Mouse (Mus musculus) heart, postnatal 14 days (tissue): ENCODE measurements around the gene Per3. TPM values are rescaled to one million over a fixed set of nuclear protein-coding genes. Genes with fewer than 3 reads are reported as not detected.
A peak's percentile ranks its signal among the peaks of the same experiment; 100 is the strongest.

Experiments
- DNase-seq, 2 experiments: peaks; one replicate each; pipeline ENCODE4 v3.0.0; 2021 to 2022
- intact Hi-C: fragments of 180-260 bp; cut with DNase I; formaldehyde crosslinking; loops from one replicate; pipeline ENCODE4 v1.15.1; 2025
- long read RNA-seq, 2 experiments: library from polyadenylated mRNA; stranded (forward); transcript quantifications; one replicate each; pipeline ENCODE4 v2.0.0; 2021
- total RNA-seq, 2 experiments: library from RNA; stranded (reverse); gene quantifications; 2 replicates each; pipeline ENCODE4 v1.2.3; 2021

Per3 gene
- total RNA-seq: 10 to 100 TPM; 11.8 to 16.3 TPM
- long read RNA-seq, experiment 1, partial matches to known transcripts: 2 of 2 reads
- long read RNA-seq, experiment 1, other reads (novel, unspliced or antisense): 0 of 2 reads
- long read RNA-seq, experiment 2, partial matches to known transcripts: 3 of 3 reads
- long read RNA-seq, experiment 2, other reads (novel, unspliced or antisense): 0 of 3 reads

DNA sequence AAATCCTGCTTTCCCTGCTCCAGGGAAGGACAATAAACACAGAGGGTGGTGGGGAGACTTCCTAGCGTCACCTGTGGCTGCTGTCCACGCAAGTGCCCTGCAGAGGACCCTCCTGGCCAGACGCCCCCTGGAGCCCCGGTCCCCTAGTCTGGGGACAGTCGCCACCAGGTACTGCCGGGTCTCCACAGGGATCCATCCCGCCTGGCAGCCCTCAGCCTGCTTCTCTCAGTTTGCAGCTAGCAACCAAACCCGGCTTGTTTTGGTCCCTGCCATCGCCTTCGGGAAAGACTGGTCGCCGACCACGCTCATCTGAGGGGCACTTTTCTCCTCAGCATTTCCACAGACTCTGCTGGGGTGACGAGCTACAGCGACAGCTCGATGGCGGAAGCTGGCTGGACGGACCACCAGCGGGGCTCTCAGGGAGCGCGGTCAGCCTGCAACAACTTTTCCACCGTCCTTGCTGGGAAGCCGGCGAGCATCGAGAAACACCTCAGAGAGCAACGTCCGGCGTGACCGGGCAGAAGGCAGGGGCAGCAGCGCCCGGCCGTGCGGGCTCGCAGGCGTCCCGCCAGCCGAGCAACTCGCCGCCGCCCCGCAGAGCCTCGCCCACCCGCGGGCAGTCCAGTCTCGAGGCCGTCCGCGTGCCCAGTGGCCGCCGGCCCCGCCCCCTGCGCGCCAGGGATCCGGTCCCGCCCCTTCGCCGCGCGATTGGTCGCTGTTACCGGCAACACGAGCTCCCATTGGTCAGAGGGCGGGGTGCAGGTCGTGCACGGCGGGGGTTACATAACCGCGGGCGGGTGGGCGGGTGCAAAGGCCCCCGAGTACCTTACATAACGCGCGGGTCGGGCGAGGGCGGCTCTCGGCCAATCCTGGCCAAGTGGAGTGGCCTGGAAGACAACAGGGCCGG is at the start of gene Per3:
Gene Per3 (minus strand): TSS at position 629 of the 907 bp plus-strand sequence.
- intact Hi-C loops: no loop called here
- DNase-seq: peak; percentile 99

DNA sequence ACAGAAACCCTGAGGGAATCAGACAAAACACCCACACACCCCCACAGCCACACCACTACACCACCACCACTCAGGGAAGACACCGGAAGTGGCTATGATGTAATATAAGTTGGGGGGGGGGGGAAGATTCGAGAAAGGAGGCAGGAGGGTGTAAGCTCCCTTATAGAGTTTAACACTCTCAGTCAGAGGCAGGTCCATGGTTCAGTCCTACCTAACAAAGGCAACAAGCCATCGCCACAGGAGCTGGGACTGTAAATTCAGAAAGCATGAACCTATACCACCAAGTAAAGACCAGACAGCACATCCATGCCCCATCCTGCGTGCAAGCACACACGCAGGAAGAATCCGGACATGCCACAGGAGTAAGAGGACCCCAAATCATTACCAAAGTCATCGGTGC is 44.8 kb upstream of the Per3 start, which contains the start of gene Gm13090:
Gene Gm13090 (plus strand): TSS at position 301 of the 400 bp plus-strand sequence.
- DNase-seq: no peak
- intact Hi-C loops: no loop called here

DNA sequence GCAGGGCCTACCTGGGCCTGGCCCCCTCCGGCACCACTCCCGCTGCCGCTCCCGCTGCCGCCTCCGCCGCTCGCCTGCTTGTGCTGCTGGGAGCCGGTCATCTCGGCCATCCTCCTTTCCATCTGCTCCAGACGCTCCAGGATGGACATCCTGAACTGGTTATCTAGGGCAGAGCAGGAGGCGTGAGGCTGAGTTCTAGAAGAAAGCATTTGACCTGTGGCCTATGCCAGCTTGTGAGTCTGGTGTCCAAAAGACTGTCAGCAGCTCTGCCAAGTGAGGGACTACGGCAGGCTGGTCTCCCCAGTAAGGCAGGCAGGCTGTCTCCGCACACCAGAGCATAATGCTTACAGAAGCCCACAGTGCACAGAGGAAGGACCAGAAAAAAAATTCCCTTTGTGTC is 44.4 kb upstream of the Per3 start:
- DNase-seq: peak in 1 of 2 experiments; percentile 36
- intact Hi-C loops: no loop called here

DNA sequence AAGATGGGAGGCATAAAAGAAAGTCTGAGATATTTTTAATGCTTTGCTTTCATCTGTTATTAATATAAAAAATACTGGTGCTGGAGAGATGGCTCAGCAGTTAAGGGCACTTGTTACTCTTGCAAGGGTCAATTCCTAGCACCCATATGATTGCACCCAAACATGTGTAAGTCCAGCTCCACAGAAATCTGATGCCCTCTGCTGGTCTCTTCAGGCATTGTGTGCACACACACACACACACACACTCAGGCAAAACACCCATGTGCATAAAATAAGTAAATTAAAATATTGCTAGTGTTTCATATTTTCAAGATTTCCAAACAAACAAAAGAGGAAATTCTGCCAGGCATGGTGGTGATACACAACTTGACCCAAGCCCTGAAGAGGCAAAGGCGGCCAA is 42.9 kb upstream of the Per3 start:
- intact Hi-C loops: no loop called here
- DNase-seq: no peak

DNA sequence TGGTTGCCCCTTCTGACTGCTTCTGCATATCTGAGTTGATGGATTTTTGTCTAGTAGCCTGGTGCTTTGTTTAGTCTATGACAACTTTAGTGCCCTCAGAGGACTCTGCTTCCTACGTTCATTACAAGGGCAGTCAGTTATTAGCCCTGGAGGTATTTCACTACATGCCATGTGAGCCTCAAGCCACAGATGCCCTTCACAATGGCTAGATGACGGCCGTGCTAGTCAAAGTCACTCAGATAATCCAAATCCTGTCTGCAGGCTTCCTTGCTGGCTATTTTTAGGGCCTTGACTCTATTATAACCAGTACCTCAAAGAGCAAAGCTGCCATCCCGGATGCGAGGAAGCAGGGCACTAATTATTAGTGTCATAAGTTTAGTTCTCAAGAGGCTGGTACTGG is 38.6 kb upstream of the Per3 start:
- DNase-seq: no peak
- intact Hi-C loops: no loop called here

DNA sequence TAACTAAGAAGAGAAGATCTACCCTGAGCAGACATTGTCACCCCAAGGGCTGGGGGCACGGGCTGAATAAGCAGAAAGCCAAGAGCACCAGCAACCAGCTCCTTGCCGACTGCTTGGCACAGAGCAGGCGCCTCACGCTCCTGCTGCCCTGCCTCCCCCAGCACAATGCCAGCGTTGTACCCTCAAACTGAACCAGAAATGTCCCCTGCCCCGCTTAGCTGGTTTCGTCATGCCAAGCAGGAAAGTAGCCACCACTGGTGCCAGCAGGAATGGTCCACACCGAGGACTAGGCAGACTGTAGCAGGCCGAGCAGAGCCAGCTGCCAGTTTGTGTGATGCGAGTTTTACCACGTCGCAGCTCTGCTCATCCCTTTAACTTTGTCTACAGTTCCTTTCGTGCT is 37.5 kb upstream of the Per3 start:
- DNase-seq: no peak
- intact Hi-C loops: no loop called here

DNA sequence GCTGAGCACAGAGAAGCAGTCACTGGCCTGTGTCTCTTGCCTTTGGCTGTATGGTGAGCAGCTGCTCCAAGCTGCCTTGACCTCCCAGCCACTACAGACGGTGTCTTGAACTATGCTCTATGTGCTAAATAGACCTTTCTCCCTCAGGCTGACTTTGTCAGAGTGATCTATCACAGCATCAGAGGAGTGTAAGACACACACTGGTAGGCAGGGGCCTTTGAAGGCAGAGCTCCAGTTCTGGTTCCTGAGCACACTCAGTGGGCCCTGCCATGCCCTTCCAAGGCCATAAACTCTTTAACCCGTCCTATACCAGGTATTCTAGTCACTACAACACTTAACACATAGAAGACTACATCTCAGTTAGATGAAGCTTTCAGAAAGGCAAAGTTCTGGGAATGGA is 36.9 kb upstream of the Per3 start:
- intact Hi-C loops: no loop called here
- no peak for DNase-seq

DNA sequence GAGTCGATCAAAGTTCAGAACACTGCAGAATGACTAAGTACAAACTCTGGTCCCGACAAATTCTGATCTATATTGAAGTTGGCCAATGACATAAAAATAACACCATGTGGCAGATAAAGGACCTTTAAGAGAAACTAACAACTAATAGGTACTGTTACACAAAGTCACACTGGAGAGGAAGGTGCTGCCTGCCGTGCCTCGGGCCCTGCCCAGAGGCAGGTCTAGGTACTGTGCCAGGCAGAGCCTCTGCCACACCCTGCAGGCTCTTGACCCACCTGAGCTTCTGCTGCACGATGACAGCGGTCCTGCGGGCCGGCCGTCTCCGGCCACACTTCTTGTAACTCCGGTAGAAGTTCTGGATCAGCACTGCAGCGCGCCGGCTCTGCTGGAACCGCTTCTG is 30.4 kb upstream of the Per3 start:
- intact Hi-C loops: loop anchor here (1.0 kb wide), 1 partner anchor 53 kb away; no protein-coding TSS in a partner anchor
- no peak for DNase-seq

DNA sequence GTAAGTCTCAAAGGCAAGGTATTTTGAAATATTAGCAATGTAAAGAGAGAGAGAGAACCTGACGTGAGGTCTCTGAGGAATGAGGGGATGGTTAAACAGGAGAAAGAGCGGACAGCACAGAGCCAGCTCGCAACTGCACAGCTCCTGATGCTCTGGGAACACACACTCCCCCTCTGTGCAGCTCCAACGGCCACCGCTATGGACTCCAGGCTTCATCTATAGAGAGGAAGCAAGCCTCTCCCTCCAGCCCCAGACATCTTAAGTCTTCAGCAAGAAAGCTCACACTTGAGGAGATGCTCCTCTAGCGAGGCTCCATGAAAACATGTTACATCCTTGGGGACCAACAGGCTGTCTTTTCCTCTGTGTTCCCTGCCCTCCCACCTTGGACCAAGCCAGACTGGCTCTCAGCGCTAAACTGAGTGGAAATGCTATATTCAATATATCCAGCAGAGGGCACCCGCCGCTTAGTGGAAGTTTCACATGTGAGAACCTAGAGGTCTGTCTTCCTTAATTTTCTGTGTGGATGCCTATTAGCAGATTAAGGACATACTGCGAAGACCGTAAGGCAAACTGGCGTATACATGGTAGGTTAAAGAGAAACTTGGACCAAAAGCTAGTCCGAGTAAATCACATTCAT is 28.8 kb upstream of the Per3 start:
- DNase-seq: peak; percentile 75 to 89
- intact Hi-C loops: loop anchor here (1.0 kb wide), 1 partner anchor 68 kb away; no protein-coding TSS in a partner anchor

DNA sequence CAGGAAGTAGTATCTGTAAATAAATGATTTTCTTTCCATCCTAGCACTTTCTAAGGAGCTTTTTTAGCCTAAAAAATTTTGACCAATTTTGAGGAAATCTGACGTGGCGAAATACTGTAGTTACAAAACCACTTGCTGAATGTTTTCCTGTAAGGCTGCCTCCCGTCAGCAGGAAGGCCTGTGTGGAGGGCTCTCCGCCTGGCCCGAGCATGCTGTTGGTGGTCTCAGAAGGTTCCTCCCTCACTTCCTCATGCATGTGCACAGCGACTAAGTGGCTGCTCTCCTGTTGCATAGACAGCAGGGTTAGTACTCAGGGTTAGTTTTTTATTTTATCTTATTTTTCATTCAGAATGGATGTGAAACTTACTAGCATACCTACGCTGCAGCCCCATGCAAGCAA is 26.5 kb upstream of the Per3 start:
- intact Hi-C loops: loop anchor here (2.0 kb wide), 1 partner anchor 104 kb away; no protein-coding TSS in a partner anchor
- no peak for DNase-seq

DNA sequence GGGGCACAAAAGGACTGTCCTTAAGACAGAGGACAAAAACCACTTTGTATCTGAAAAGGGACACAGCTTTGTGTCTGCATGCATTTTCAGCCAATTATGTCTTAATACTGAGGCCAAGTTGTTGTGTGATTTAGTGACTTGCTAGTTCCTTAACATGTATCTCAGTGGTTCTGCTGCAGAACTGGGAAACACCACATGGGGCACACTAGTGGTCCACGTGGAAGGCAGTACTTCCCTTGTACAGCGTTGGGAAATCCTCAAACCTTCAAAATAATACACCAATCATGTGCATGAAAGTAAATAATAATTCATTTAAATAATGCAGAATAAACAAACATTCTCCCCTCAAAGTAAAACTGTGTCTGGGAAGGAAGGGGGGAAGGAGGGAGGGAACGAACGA is 24.3 kb upstream of the Per3 start:
- intact Hi-C loops: no loop called here
- DNase-seq: no peak

DNA sequence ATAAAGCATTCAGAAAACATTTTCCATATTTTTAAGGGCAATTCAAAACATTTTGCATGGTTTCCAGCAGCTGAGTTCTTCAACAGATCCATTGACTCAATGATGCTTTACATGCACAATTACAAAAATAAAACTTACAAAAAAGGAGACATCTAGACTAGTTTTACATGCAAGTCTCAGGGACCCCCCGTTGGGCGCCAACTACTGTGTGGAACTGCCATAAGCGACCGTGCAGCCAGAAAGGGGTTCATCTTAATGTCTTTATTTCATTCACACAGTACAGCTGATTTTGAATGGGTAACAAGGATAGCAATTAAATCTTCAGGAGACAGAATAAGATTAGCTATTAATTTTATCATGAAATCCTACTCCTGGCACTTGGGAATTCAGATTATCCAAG is 15.1 kb upstream of the Per3 start:
- intact Hi-C loops: no loop called here
- no peak for DNase-seq

DNA sequence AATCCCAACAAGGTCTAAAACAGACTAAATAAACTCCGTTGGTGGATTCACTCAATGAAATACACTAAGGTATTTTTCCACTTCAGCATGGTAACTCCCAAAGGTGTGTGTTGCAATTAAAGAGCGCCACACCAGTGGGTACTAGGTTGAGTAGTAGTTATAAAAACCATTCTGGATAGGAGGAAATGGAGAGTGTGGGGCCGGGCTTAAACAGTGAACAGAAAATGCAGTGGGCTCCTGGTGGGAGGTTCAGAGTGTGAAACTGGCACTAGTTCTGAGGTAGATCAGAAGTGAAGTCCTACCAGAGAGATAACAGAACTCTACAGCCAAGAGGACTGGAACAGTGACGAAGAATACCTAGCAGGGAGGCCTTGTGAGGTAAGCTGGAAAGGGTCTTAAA is 14.2 kb upstream of the Per3 start:
- intact Hi-C loops: no loop called here
- DNase-seq: no peak

DNA sequence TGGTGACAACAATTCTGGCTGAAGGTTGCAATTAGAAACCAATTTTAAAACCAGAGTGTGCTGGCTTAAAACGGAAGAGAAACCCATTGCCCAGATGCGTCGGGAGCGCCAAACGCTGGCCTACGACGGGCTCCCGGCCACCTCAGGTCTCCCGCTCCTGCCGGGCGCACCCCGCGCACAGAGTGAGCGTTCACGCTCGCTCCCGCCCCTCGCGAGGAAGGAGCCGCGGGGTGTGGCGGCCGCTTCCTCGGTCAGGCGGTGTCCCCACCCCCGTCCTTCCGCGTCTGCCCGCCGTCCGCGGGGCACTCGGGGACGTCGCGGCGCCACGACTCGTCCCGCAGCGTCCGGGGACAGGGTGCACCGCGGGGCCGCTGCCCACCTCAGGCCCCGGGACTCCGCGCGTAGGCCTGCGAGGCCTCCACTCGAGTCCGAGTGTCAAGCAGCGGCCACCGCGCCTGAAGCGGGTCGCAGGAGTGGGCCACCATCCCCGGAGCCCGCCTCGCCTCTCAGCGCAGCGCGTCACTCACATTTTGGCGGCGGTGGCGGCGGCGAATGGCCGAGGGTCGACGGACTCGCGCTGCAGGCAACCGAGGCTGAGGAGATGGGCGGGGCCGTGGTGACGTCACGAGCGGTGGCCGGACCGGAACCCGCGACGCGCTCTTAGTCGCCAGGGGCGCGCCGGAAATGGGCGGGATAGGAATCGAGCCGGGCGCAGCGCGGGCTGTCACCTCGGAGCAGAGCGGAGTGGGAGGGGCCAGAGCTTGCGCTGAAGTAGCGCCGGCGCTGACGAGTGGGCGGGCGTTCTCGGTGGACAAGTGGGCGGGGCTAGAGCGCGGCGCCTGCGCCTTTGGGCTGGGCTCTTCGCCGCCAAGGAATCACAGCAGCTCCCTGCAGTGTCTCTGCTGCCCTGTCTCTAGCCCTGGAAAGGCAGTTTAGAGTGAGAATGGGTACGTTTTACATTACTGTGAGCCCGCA is 13.2 kb upstream of the Per3 start, which contains the start of gene Vamp3:
Gene Vamp3 (minus strand): TSS at position 617 of the 975 bp plus-strand sequence.
- DNase-seq: peak; percentile 99 to 100
- intact Hi-C loops: no loop called here

DNA sequence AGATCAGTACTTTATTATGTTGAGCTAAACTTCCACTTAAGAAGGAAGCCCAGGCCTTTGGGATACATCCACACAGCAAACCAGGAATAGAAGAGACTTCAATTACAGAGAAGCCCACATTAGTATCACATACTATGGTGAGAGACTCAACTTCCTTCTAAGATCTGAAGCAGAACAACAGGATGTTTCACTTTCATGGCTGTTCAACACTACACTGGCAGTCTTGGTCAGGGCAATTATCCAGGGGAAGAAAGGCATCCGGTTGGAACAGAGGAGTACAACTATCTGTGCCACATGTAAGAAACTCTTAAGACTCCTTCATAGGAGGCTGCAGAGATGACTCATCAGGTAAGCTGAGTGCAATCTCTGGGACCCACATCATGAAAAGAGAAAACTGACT is 6.7 kb upstream of the Per3 start:
- no peak for DNase-seq
- intact Hi-C loops: no loop called here

DNA sequence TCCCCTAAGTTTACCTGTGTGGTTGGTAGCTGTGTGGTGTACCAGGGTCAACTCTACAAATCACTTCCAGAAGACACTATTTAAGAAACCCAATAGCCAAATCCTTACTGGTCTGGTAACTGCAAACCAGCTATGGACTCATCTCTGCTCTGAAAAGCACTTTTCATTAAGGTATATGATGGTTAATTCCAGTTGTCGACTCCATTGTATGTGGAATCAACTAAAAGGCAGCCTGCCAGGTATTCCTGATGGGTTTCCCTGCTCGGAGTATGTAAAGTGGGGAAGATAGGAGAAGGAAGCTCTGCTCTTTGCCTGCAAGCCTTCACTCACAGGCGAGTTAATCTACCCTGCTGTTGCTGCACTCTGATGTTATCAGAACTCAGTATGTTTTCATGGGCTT is 2.1 kb upstream of the Per3 start:
- DNase-seq: no peak
- intact Hi-C loops: no loop called here

DNA sequence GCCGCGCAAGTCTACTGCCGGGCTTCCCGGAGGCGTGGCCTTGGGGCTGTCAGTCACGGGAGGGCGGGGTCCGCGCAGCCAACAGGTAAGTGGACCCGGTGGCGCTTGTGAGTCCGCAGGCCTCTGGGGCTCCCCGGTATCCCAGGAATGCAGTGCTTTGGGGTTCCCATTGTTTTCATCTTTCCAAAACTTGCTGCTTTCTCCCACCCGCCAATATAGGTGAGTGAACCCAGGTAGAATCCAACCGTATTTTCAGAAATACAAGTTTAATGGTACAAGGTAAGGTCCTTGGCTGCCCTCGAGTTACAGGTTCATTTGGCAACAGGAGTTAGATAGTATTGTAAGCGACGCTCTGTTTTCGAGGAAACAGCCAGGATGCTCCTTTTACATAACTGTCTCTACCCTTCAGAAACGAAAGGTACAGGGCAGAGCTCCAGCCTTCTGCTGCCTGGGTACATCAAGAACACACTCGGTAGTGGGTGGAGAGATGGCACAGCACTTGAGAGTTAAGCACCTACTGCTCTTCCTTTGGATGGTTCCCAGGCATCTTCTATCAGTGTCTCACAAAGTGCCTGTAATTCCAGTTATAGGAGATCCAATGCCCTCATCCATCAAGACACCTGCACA is 592 bp upstream of the Per3 start:
- intact Hi-C loops: no loop called here
- no peak for DNase-seq

DNA sequence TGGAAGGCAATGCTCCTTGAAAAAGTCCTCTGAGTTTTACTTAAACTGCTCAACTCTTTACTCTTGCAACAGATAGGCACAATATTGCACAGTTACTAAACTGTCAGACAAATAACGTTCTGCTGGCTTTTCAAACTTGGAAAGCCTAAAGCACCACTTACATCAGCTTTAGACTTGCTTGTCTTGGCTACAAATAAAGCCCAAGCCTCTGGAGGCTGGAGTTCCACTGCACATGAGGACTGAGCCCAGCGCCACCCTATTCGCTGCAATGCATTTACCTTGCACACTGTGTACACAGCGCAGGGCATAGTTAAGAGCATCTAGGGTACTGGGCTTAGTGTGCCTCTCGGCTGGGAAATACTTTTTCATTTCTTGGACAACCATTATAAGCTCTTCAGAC is 1.2 kb downstream of the Per3 start:
- peak; percentile 36 to 37 for DNase-seq
- intact Hi-C loops: no loop called here

DNA sequence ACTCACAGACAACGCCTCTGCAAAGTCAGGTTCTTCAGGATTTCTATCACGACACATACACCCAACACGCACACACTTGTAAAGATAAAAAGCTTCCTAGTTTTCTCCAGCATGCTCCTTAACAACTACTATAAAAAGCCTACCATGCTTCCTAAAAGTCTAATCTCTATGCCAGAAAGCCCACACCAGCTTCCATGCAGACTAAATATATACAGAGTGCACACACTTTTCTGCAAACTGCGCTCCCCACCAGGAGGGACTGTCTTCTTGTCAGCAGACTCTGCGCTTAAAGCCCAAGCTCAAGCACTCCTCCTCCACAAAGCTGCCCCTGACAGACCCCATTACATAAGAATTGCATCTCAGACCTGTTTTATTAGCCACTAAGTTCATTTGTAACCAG is 3.0 kb downstream of the Per3 start:
- DNase-seq: no peak
- intact Hi-C loops: no loop called here

DNA sequence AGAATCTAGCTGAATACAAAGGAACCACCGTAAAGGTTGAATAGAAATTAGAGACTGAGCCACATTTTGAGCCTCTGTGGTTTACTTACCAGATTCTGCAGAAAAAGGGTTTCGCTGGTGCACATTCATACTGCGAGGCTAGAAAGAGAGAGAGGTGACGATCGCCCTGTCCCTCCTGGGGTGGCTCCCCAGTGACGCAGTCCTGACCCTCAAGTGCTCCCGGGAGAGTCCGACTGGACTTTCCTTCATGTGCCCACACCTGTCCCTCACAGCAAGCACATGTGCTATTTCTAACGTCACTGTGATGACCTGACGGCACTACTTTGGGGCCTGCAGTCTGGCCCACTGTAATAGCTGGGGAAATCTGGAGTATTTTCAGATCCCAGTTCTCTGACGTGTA is 6.7 kb downstream of the Per3 start:
- intact Hi-C loops: no loop called here
- DNase-seq: no peak
